9 mouse cellular contexts compared by ENCODE assay signal in the genomic region with DNA sequence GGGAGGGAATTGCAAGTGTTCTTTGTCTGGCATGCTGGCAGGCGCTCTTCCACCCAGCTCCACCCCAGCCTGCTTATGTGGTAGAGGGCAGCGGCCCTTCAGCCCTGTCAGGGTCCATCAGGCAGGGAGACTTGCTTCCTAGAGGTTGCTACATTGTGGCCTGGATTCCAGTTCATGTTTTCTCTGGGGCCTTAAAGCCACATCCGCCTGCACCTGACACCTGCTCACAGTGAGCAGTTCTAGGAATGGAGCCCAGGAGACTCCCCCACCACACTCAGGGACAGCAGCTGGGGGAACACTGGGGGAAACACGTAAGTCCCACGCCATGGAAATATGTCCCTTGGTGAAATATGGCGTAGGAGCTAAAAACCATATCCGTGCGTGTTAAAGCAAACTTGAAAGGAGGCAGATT. TPM values are rescaled to one million over a fixed set of nuclear protein-coding genes. Genes with fewer than 3 reads are reported as not detected.
DNase-seq lines count a peak whose midpoint lies in the region; ATAC-seq and TF ChIP-seq lines count a peak whose summit lies in the region.
"Had no signal": no experiment of that assay in that cellular context is flagged by ENCODE, and none has a peak within 500 bp of the region (broad histone marks: within the 10 kb centered on the region; RNA-seq: fewer than 3 reads in every experiment).

Selplg (minus strand) TSS at position 155 of the 412 bp plus-strand sequence.

- no peak within 1 kb of the TSS for H3K4me3 ChIP-seq in hindbrain, embryonic 10.5 days
- H3K4me3 ChIP-seq in hindbrain, embryonic 16.5 days (ENCODE audit: low read length), result no peak within 1 kb of the TSS
- no peak within 1 kb of the TSS for H3K4me3 ChIP-seq in midbrain, postnatal 0 days (ENCODE audit: low read depth, low read length)
- H3K4me3 ChIP-seq in heart, embryonic 10.5 days, result no peak within 1 kb of the TSS

- no peak for ATAC-seq in hindbrain, embryonic 16.5 days
- ATAC-seq in inflammation-experienced regulatory T-cells, adult 6 months, result peak; percentile 74
- ATAC-seq in midbrain, postnatal 0 days (ENCODE audit: low FRiP score), result no peak

- TF ChIP-seq CTCF in midbrain, postnatal 0 days (IDR thresholded peaks at IDR 0.05), result no peak

- no peak for DNase-seq in hindbrain, embryonic 10.5 days (ENCODE audit: low spot score)
- peak; percentile 91 for DNase-seq in CD4-positive helper T cell, adult 2 months (ENCODE audit: low read depth, low spot score)
- no peak for DNase-seq in midbrain, postnatal 0 days (ENCODE audit: low spot score)
- DNase-seq in right cerebral cortex, adult 2 months (ENCODE audit: low spot score in 2 of 2), result no peak
- DNase-seq in heart, embryonic 10.5 days (ENCODE audit: low spot score), result no peak
- DNase-seq in MN1 (ENCODE audit: low spot score), result no peak
- DNase-seq: kidney, adult 18-20 months had no signal

- H3K4me2 ChIP-seq in hindbrain, embryonic 16.5 days (ENCODE audit: low read length), result no peak within 1 kb of the TSS
- H3K4me2 ChIP-seq in midbrain, postnatal 0 days (ENCODE audit: low read depth, low read length, poor library complexity, severe bottlenecking), result no peak within 1 kb of the TSS

- no peaks in the 10 kb centered on the region for H3K27me3 ChIP-seq in hindbrain, embryonic 10.5 days (ENCODE audit: insufficient read depth, poor library complexity, severe bottlenecking)
- H3K27me3 ChIP-seq in hindbrain, embryonic 16.5 days (replicated peaks; ENCODE audit: control insufficient read depth, insufficient read depth, low read length), result no peaks in the 10 kb centered on the region
- H3K27me3 ChIP-seq in midbrain, postnatal 0 days (ENCODE audit: insufficient read depth, low read length), result no peaks in the 10 kb centered on the region
- no peaks in the 10 kb centered on the region for H3K27me3 ChIP-seq in heart, embryonic 10.5 days (ENCODE audit: insufficient read depth, poor library complexity, severe bottlenecking)

- H3K27ac ChIP-seq in hindbrain, embryonic 10.5 days, result 0 out of 2 replicates have a peak within 1 kb of the TSS, but pooled peaks have one; percentile 13
- H3K27ac ChIP-seq in hindbrain, embryonic 16.5 days (ENCODE audit: low read depth, low read length), result no peak within 1 kb of the TSS
- H3K27ac ChIP-seq in midbrain, postnatal 0 days (ENCODE audit: low read depth, low read length), result 0 out of 2 replicates have a peak within 1 kb of the TSS, but pooled peaks have one; percentile 18
- H3K27ac ChIP-seq in heart, embryonic 10.5 days, result no peak within 1 kb of the TSS

- H3K9ac ChIP-seq in hindbrain, embryonic 16.5 days (ENCODE audit: low read depth, low read length), result no peak within 1 kb of the TSS
- H3K9ac ChIP-seq in midbrain, postnatal 0 days (replicated peaks; ENCODE audit: low read length, poor library complexity, severe bottlenecking), result no peak within 1 kb of the TSS

- peaks cover 18% of the 10 kb centered on the region for H3K4me1 ChIP-seq in hindbrain, embryonic 10.5 days (replicated peaks)
- H3K4me1 ChIP-seq in hindbrain, embryonic 16.5 days (ENCODE audit: control insufficient read depth, insufficient read depth, low read depth, low read length), result no peaks in the 10 kb centered on the region
- no peaks in the 10 kb centered on the region for H3K4me1 ChIP-seq in midbrain, postnatal 0 days (ENCODE audit: insufficient read depth, low read length)
- peaks cover 18% of the 10 kb centered on the region for H3K4me1 ChIP-seq in heart, embryonic 10.5 days

- peaks cover 3% of the 10 kb centered on the region; the same call in 1 of the 2 replicates for H3K36me3 ChIP-seq in hindbrain, embryonic 10.5 days
- H3K36me3 ChIP-seq in hindbrain, embryonic 16.5 days (ENCODE audit: control insufficient read depth, insufficient read depth, low read length), result no peaks in the 10 kb centered on the region
- H3K36me3 ChIP-seq in midbrain, postnatal 0 days (ENCODE audit: insufficient read depth, low read length), result no peaks in the 10 kb centered on the region
- no peaks in the 10 kb centered on the region for H3K36me3 ChIP-seq in heart, embryonic 10.5 days

- H3K9me3 ChIP-seq in hindbrain, embryonic 10.5 days, result no peaks in the 10 kb centered on the region
- H3K9me3 ChIP-seq in hindbrain, embryonic 16.5 days (ENCODE audit: control insufficient read depth, low read length), result no peaks in the 10 kb centered on the region
- no peaks in the 10 kb centered on the region for H3K9me3 ChIP-seq in midbrain, postnatal 0 days (ENCODE audit: low read length)
- no peaks in the 10 kb centered on the region for H3K9me3 ChIP-seq in heart, embryonic 10.5 days

- WGBS in hindbrain, embryonic 10.5 days, result 50% methylated on average over 8 of the region's 8 CpGs
- 40% methylated on average over 8 of the region's 8 CpGs for WGBS in hindbrain, embryonic 16.5 days
- 47% methylated on average over 8 of the region's 8 CpGs for WGBS in midbrain, postnatal 0 days
- WGBS in heart, embryonic 10.5 days, result 47% methylated on average over 8 of the region's 8 CpGs

RNA-seq across cellular contexts. Expression of gene Selplg, which starts in this region (rescaled TPM):
- polyA plus RNA-seq in hindbrain, embryonic 10.5 days (2016; fragmentation: Nextera tagmentation; extraction: Ambion mirVana), result 1.3 and 1.7 TPM in 2 replicates
- 1.9 and 2.5 TPM in 2 replicates for polyA plus RNA-seq in hindbrain, embryonic 16.5 days (2015; fragmentation: Nextera tagmentation; extraction: Ambion mirVana)
- 100 to 1,000 TPM; 457 to 620 (median 469) TPM for polyA plus RNA-seq in inflammation-experienced regulatory T-cells, adult 6 months (2017; shearing (Covaris generic))
- 0.52 and 3.1 TPM in 2 replicates for total RNA-seq in midbrain, postnatal 0 days (2014; rRNA removed)
- 1.9 and 2.3 TPM in 2 replicates for polyA plus RNA-seq in midbrain, postnatal 0 days (2015; fragmentation: Nextera tagmentation; extraction: Ambion mirVana)
- 0.64 and 1.3 TPM in 2 replicates for polyA plus RNA-seq in heart, embryonic 10.5 days (2016; fragmentation: Nextera tagmentation; extraction: Ambion mirVana)

Comparison
In these comparisons a context has a peak if more than half of its experiments do, and no peak if none do; other contexts are left out.
1. RNA of gene Selplg (polyA plus RNA-seq): 457 to 620 TPM in inflammation-experienced regulatory T-cells, adult 6 months; 1.9 to 2.5 TPM in hindbrain, embryonic 16.5 days, 1.9 to 2.3 TPM in midbrain, postnatal 0 days, 1.3 to 1.7 TPM in hindbrain, embryonic 10.5 days and 0.64 to 1.3 TPM in heart, embryonic 10.5 days; every median in the first group is over 100 times any median in the second.
2. H3K27ac ChIP-seq: peak in hindbrain, embryonic 10.5 days (single experiment) and midbrain, postnatal 0 days (single experiment); none in hindbrain, embryonic 16.5 days (single experiment) and heart, embryonic 10.5 days (single experiment).